Mouse (Mus musculus) spleen, postnatal 14 days (tissue): ENCODE data around the gene Pdgfb.

Source experiments
- DNase-seq, 2 experiments: peaks; one replicate each; pipeline ENCODE4 v3.0.0; 2021 to 2022; ENCODE audit warnings: low spot score in 2 of 2

Pdgfb gene

GRCm38 (mm10) chr15:80009421-80010181, 5.2 kb downstream of the Pdgfb start:
- DNase-seq: no peak

GRCm38 (mm10) chr15:80008461-80008860, 6.3 kb downstream of the Pdgfb start:
- no peak for DNase-seq

- DNase-seq: no peak
Observed at GRCm38 (mm10) chr15:80006156-80006555, 8.6 kb downstream of the Pdgfb start.

- no peak for DNase-seq
Observed at GRCm38 (mm10) chr15:80005436-80005835, 9.3 kb downstream of the Pdgfb start.

GRCm38 (mm10) chr15:80004644-80005340, 10.0 kb downstream of the Pdgfb start:
- no peak for DNase-seq

GRCm38 (mm10) chr15:80003581-80003980, 11.2 kb downstream of the Pdgfb start:
- DNase-seq: no peak

GRCm38 (mm10) chr15:80001601-80002000, 13.2 kb downstream of the Pdgfb start:
- DNase-seq: no peak

GRCm38 (mm10) chr15:80000694-80001093, 14.1 kb downstream of the Pdgfb start:
- no peak for DNase-seq

- no peak for DNase-seq
Observed at GRCm38 (mm10) chr15:79997988-79998387, 16.8 kb downstream of the Pdgfb start.

GRCm38 (mm10) chr15:79996781-79997180, 18.0 kb downstream of the Pdgfb start:
- DNase-seq: no peak

- no peak for DNase-seq
Observed at GRCm38 (mm10) chr15:79995552-79995951, 19.2 kb downstream of the Pdgfb start.

- DNase-seq: no peak
Observed at GRCm38 (mm10) chr15:79994566-79994965, 20.2 kb downstream of the Pdgfb start.

GRCm38 (mm10) chr15:79986182-79986581, 28.6 kb downstream of the Pdgfb start:
- no peak for DNase-seq

- DNase-seq: no peak
Observed at GRCm38 (mm10) chr15:79985471-79985870, 29.3 kb downstream of the Pdgfb start.

- no peak for DNase-seq
Observed at GRCm38 (mm10) chr15:79984152-79984551, 30.6 kb downstream of the Pdgfb start.

- DNase-seq: no peak
Observed at GRCm38 (mm10) chr15:79980716-79981115, 34.1 kb downstream of the Pdgfb start.

- DNase-seq: no peak
Observed at GRCm38 (mm10) chr15:79972186-79972585, 42.6 kb downstream of the Pdgfb start.

GRCm38 (mm10) chr15:79970940-79971339, 43.8 kb downstream of the Pdgfb start, which contains the start of gene Cbx7:
TSS of gene Cbx7 (minus strand) at chr15:79971119.
- no peak for DNase-seq

GRCm38 (mm10) chr15:79970491-79970890, 44.3 kb downstream of the Pdgfb start:
- no peak for DNase-seq

GRCm38 (mm10) chr15:79967346-79967745, 47.4 kb downstream of the Pdgfb start:
- DNase-seq: no peak

GRCm38 (mm10) chr15:79964376-79964775, 50.4 kb downstream of the Pdgfb start:
- DNase-seq: no peak

GRCm38 (mm10) chr15:79962661-79963060, 52.1 kb downstream of the Pdgfb start:
- no peak for DNase-seq

GRCm38 (mm10) chr15:79961366-79961921, 53.3 kb downstream of the Pdgfb start:
- DNase-seq: no peak
